Mouse (Mus musculus) forebrain, embryonic 15.5 days (tissue): ENCODE data around the gene Tfap2d. TPM values are rescaled to one million over a fixed set of nuclear protein-coding genes. Genes with fewer than 3 reads are reported as not detected.

Source experiments
- ATAC-seq: fragments of 200-750 bp; cut with Nextera tagmentation; replicated peaks from 2 replicates; pipeline ENCODE4 v1.8.0; 2017; ENCODE audit warnings: mild to moderate bottlenecking, moderate TSS enrichment, moderate library complexity
- H3K27ac ChIP-seq: fragments of 300-500 bp; sonication (generic); replicated peaks from 2 replicates; pipeline ENCODE4 v1.5.1; 2015; ENCODE audit warnings: mild to moderate bottlenecking, inconsistent platforms
- H3K27me3 ChIP-seq: fragments of 300-500 bp; sonication (generic); 2 replicates; pipeline ENCODE4 v1.6.1; 2015; ENCODE audit warnings: inconsistent platforms
- H3K36me3 ChIP-seq: fragments of 300-500 bp; sonication (generic); 2 replicates; pipeline ENCODE4 v1.6.1; 2015; ENCODE audit warnings: mild to moderate bottlenecking, inconsistent platforms
- H3K4me1 ChIP-seq: fragments of 300-500 bp; sonication (generic); 2 replicates; pipeline ENCODE4 v1.6.1; 2015; ENCODE audit warnings: inconsistent platforms
- H3K4me2 ChIP-seq: fragments of 300-500 bp; sonication (generic); replicated peaks from 2 replicates; pipeline ENCODE4 v1.6.1; 2015; ENCODE audit warnings: mild to moderate bottlenecking, inconsistent platforms
- H3K4me3 ChIP-seq: fragments of 300-500 bp; sonication (generic); 2 replicates; pipeline ENCODE4 v1.5.1; 2015; ENCODE audit warnings: mild to moderate bottlenecking, inconsistent platforms
- H3K9ac ChIP-seq: fragments of 300-500 bp; sonication (generic); replicated peaks from 2 replicates; pipeline ENCODE4 v1.6.1; 2015; ENCODE audit warnings: mild to moderate bottlenecking, inconsistent platforms
- H3K9me3 ChIP-seq: fragments of 300-500 bp; sonication (generic); 2 replicates; pipeline ENCODE4 v1.6.1; 2016; ENCODE audit warnings: inconsistent platforms
- WGBS: fragments of 180-500 bp; shearing (Covaris S2); methylation state at CpG from one replicate; pipeline ENCODE4 v1.1.7; 2015; ENCODE audit warnings: mixed read lengths; 5-methylcytosine and 5-hydroxymethylcytosine counted together
- polyA plus RNA-seq: library from polyadenylated mRNA; unstranded; fragments of >200 nt; fragmentation: Nextera tagmentation; extraction: Ambion mirVana; gene quantifications from 2 replicates; pipeline ENCODE4 v1.2.1, GENCODE M21; 2015

Gene Tfap2d
- polyA plus RNA-seq, 1 experiment from 2014 or later = 16.7 TPM

DNA sequence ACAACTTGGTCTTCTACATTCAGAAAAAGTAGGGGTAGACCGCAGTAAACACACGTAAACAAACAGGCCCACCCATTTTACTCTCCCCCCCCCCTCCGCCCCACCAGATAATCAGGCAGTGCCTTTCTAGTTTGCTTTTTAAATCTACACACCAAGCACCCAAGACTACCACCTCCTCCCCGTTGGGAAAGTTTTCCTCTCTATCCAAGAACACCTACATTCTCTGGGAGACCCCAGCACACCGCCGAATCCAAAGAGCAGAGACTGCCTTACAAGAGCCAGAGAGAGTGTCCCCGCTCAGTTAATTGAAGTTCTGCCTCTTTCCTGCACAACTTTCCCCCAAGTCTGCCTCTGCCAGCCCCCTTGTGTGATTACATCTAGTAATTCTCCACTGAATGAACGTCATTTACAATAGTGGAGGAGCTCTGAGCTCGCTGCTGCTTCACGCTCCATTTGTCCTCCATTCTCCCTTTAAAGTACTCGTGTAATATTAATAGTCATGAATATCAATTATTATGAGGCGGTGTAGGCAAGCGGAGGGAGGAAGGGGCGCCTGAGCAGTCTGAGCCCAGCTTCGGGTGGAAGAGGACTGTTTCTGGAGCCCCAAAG, 108.8 kb downstream of the Tfap2d start:
- WGBS = 1% methylated on average over 15 of the region's 15 CpGs
- Histone ChIP-seq H3K9ac (no peak overlapping the region), H3K4me2 (no peak overlapping the region), H3K4me1 (peaks cover 8% of the 10 kb centered on the region), H3K27ac (no peak overlapping the region), H3K9me3 (no peaks in the 10 kb centered on the region), H3K27me3 (peaks cover 73% of the 10 kb centered on the region), H3K4me3 (no peak overlapping the region), H3K36me3 (no peaks in the 10 kb centered on the region)
- no peak for ATAC-seq

DNA sequence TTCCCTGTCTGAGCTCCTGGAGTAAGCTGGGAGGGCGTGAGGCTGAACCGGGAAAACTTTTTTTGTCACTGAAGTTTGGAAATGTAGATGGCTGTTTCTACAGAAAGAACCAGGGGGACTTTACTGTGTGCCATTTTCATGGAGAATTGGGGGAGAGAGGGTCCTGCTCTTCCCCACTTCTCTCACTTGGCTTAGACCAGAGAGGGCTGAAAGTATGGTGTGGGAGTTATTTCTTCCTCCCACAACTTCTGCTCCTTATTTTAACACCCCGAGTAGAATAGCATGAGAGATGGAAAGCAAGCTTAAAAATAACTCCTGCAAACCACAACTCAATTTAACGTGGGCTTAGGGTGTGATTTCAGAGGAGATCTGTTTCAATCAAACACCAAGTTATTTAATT, 109.9 kb downstream of the Tfap2d start:
- Histone ChIP-seq H3K36me3 (no peaks in the 10 kb centered on the region), H3K4me3 (no peak overlapping the region), H3K27ac (no peak overlapping the region), H3K27me3 (peaks cover 77% of the 10 kb centered on the region), H3K9me3 (no peaks in the 10 kb centered on the region), H3K4me2 (no peak overlapping the region), H3K4me1 (peaks cover 11% of the 10 kb centered on the region), H3K9ac (no peak overlapping the region)
- WGBS = 1% methylated on average over 4 of the region's 4 CpGs
- ATAC-seq = no peak

DNA sequence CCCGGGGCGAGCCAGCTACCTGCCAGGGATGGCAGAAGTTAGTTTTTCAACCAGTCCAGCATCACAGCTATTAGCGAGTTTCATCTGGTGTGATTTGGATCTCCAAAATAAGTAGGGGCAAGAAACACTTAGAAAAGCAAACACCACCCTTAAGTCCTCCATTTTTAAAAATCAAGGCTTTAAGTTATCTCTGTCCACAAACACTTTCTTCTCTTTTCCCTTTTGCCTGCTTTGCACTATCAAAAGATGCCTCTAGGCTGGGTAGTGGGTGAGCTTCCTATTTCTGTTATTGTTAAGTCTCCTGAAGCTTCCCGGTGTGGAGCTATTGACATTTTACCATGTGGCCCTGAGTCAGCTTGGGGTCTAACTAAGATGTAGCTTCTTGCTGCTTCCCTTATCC, 110.3 kb downstream of the Tfap2d start:
- H3K27ac ChIP-seq = no peak overlapping the region
- WGBS = under 1% methylated on average over 4 of the region's 4 CpGs
- no peak overlapping the region for H3K4me3 ChIP-seq
- no peaks in the 10 kb centered on the region for H3K9me3 ChIP-seq
- no peak for ATAC-seq
- no peak overlapping the region for H3K9ac ChIP-seq
- peaks cover 11% of the 10 kb centered on the region for H3K4me1 ChIP-seq
- no peak overlapping the region for H3K4me2 ChIP-seq
- H3K27me3 ChIP-seq = peaks cover 82% of the 10 kb centered on the region
- H3K36me3 ChIP-seq = no peaks in the 10 kb centered on the region

DNA sequence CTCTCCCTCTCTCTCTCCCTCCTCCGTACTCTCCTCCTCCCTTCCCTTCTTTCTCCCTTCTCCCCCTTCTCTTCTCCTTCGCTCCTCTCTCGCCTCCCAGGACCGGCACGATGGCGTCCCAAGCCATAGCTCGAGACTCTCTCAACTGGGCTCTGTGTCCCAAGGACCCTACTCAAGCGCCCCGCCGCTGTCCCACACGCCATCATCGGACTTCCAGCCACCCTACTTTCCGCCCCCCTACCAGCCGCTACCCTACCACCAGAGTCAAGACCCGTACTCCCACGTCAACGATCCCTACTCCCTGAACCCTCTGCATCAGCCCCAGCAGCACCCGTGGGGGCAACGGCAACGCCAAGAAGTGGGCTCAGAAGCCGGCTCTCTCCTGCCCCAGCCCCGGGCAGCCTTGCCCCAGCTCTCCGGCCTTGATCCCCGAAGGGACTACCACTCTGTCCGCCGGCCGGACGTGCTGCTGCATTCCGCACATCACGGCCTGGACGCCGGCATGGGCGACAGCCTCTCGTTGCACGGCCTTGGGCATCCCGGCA, 111.1 kb downstream of the Tfap2d start:
- Histone ChIP-seq H3K27me3 (peaks cover 82% of the 10 kb centered on the region), H3K9me3 (no peaks in the 10 kb centered on the region), H3K4me1 (peaks cover 11% of the 10 kb centered on the region), H3K4me3 (no peak overlapping the region), H3K36me3 (no peaks in the 10 kb centered on the region), H3K4me2 (no peak overlapping the region), H3K9ac (no peak overlapping the region), H3K27ac (no peak overlapping the region)
- no peak for ATAC-seq
- 2% methylated on average over 36 of the region's 36 CpGs for WGBS

Other genes starting within 250 kb of the Tfap2d start
- 1.9 and 3.8 TPM in 2 replicates for gene Tfap2b, start 105.9 kb downstream of the Tfap2d start, polyA plus RNA-seq